Mouse (Mus musculus) fat pad, adult 2 months (tissue): ENCODE measurements at regions not wholly inside any gene's neighbourhood (a gene's known extent, or its start where the extent isn't known, plus 50 kb on each side); places are given as distances from the start of the nearest gene placed in this dataset.
"Not testable (repeated sequence)": the region's sequence is repeated elsewhere in the genome, so short reads cannot be mapped to it uniquely, and the experiment has no call there.

ENCODE experiments used
- DNase-seq: peaks from one replicate; pipeline ENCODE4 v3.0.0-alpha.2; 2011; ENCODE audit warnings: low read depth, low spot score; ENCODE audit errors: extremely low read depth

DNA sequence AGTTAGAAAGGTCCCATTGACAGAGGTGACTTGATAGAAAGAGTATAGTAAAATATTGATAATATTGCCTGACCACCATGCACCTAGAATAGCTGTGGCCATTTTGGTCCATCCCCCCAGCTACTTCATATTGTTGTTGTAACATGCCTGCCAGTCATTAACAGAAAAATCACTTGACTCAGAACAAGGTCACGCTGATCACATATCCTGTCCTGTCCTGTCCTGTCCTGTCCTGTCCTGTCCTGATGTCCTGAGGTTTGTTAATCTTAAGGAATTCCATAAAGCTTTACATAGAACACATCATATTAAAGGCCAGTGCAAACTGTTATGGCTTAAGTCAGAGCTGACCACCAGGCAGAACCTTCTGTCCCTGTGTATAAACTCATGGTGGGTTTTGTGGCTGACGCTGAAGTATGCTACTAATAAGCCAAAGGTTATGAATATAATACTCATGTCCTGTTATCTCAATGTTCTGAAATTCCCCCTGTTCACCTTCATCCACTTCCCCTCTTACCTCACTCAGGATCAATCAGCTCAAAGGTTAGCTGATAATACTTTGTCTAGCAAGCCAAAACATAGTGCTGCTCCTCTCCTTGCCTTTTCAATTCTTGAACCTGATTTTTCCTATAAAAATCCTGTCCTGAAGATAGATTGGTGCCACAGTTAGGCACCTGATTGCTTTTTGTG lies 173.7 kb downstream of the Alg10b start:
- DNase-seq = no peak

DNA sequence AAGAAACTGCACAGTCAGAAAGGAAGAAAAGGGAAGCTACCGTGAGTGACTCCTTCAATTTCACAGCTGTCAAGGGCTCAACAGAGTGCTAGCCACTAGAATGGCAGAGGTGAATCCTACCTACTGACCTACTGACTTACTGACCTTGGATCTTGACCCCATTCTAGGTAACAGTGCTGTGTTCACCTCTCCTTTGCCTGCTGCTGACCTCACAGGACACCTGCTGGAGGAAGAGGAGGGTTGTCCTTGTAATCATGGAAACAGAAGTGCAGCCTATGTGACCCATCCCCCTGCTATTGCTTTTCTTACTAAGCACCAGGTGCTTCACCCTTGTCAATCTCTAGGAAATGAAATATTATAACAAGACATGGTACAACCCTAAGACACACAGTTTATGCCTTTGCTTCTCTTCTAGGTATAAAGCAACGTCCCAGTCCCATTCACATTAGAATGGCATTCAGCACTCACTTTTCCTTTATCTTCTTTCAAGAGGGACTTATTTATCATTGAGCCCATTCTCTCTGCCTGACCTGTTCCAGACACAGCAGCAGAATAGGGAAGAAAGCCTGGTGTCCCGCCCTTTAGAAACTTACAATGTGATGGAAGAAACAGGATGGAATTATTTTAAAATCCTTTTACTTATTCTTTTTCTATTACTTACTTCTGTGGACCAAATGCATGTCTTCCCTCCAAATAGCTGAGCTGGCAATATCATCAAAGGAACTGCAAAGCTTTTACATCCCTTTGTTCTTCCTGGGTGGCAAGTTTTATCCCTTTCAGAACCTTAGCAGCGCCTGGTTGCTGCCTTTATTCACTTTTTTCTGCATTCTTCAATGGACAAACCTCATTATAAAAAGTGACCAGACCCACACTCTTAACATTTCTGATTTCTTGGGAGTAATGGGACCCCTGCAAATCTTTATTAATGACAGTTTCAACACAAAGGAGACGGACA lies 176.5 kb downstream of the Alg10b start:
- DNase-seq = no peak

DNA sequence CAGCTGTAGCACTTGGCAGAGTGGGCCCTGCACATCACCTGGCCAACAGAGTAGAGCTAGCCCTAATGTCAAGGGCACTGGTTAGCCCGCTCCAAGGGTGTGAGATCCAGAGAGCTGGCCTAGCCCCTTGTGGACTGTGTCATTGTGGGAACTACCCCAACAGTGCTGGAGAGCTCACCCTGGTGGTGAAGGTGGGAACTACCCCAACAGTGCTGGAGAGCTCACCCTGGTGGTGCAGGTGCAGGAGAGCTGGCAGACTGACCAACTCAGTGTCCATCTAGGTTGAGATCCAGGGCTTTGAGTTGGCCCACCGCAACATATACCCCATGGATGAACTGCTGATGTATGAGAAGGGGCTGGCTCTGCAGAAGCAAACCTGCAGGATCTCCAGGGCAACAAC lies 196.7 kb downstream of the Alg10b start:
- DNase-seq = no peak

DNA sequence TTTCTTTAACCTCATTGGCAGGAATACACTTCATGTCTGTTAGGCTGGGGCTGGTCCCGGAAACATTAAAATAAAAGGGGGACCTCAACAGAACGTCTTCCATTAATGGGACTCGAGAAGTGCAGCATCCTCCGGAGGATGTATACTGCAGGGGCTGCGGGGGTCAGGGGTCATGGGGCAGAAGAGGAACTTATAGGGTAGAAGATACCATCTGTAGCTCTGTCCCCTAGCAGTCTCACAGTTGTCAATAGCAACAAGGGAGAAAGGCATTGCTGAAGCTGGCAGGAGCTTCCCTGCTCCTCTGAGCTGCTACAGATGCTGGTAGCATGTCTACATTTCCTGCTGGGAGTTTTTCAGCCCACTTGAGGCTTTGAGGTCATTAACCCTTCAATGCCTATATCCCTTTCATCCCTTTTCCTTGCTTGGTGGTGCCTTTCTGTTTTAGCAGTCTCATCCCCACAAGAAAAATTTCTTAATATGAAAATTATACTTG lies 198.1 kb downstream of the Alg10b start:
- DNase-seq = no peak

DNA sequence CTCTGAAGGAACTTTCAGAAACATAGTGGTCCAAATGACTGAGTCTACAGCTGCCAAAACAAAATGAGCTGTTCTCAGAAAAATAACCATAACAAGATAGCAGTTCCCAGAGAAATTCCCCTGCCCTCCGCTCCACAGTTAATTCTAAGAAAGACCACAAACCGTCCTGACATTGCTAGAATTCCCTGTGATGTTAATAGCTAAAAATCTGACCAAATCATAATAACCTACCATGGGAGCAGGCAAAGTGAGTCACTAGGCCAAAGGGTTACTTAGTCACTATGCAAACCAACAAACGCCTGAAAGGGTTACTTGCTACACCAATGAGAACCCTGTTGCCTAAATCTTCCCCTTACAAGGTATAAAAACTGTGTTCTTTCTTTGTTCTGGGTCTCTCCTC lies 206.9 kb downstream of the Alg10b start:
- DNase-seq = not testable (repeated sequence)

DNA sequence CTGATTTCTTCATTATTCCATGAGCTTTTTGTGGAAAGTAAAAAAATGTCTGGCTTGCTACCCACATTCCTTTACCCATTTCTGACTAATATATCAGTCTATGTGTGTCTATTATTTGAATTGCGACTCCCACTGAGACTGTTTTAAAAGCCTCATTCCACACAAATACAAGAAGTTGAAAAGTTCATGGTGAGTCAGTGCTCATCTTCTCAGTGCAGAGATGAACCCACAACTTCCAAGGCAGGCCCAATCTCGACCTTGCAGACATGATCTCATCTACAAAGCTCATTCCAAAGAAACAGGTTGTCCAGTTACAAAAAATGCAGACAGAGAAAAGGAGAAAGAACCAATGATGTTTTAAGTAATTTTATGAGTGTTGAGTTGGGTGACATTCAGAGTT lies 208.0 kb downstream of the Alg10b start:
- DNase-seq = no peak

DNA sequence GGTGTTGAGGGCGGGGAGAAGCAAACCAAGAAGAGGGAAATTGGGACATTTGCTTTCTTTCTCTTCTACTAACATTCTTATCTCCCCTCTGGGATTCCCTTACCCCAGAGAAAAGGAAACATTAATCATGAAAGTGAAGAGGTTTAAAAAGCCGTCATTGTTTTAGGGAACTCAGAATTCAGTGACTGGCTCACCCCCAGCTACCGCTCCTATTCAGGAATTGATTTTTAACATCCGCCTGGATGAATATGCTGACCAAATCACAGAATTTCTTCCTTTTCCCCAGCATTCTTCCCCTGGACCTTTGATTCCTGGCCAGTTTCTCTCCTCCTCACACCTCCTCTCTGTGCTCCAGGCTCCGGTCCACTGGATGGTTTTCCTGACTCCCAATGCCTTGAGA lies 211.2 kb downstream of the Alg10b start:
- DNase-seq = no peak
